Mouse (Mus musculus): ENCODE measurements around the gene Cdk2ap2.

- TF ChIP-seq POLR2A (IDR thresholded peaks at IDR 0.05; ENCODE audit: insufficient read depth, low read depth, low read length) (no peak), CTCF (IDR thresholded peaks at IDR 0.05; ENCODE audit: insufficient read depth, low read depth, low read length) (no peak)
Measured at GRCm38 (mm10) chr19:4068717-4069410, 28.1 kb upstream of the Cdk2ap2 start.

All from olfactory bulb, adult 2 months (tissue).